26 mouse cellular contexts compared by ENCODE assay signal in the genomic region with DNA sequence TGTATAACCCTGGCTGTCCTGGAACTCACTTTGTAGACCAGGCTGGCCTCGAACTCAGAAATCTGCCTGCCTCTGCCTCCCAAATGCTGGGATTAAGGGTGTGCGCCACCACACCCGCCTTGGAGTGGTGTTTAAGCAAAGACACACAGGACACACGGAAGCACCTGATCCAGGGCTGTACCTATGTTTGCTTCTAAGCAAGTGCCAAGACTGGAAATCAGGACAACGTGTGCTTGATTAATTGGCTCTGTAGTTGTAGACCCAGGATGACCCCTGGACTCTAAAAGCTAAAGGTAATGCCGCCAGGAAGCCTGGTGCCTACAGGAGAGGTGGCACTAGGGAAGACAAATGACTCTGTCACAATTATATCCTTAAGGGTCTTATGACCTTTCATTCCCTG. TPM values are rescaled to one million over a fixed set of nuclear protein-coding genes. Genes with fewer than 3 reads are reported as not detected.
DNase-seq lines count a peak whose midpoint lies in the region; ATAC-seq and TF ChIP-seq lines count a peak whose summit lies in the region.
"Had no signal": no experiment of that assay in that cellular context is flagged by ENCODE, and none has a peak within 500 bp of the region (broad histone marks: within the 10 kb centered on the region; RNA-seq: fewer than 3 reads in every experiment).

No protein-coding gene starts in this region.

- no peaks in the 10 kb centered on the region for H3K36me3 ChIP-seq in kidney, adult 2 months (ENCODE audit: control insufficient read depth, insufficient read depth, low read length)
- no peaks in the 10 kb centered on the region for H3K36me3 ChIP-seq in kidney, embryonic 16.5 days (ENCODE audit: insufficient read depth, low read length)
- peaks cover 19% of the 10 kb centered on the region for H3K36me3 ChIP-seq in liver, adult 2 months (ENCODE audit: control insufficient read depth, insufficient read depth, low read length)
- H3K36me3 ChIP-seq in liver, embryonic 12.5 days = peaks cover 3% of the 10 kb centered on the region; the same call in 1 of the 2 replicates
- H3K36me3 ChIP-seq in liver, postnatal 0 days (replicated peaks; ENCODE audit: insufficient read depth, low read length) = peaks cover 8% of the 10 kb centered on the region; the same call in 1 of the 2 replicates
- no peaks in the 10 kb centered on the region for H3K36me3 ChIP-seq in neural tube, embryonic 15.5 days
- H3K36me3 ChIP-seq: embryonic facial prominence, embryonic 10.5 days; embryonic facial prominence, embryonic 13.5 days; forebrain, embryonic 12.5 days; forebrain, embryonic 15.5 days; heart, embryonic 10.5 days; hindbrain, embryonic 12.5 days; hindbrain, embryonic 15.5 days had no signal

- H3K4me2 ChIP-seq in kidney, embryonic 16.5 days (replicated peaks; ENCODE audit: low read depth, low read length) = no peak overlapping the region
- no peak overlapping the region for H3K4me2 ChIP-seq in liver, embryonic 12.5 days
- no peak overlapping the region for H3K4me2 ChIP-seq in liver, postnatal 0 days (ENCODE audit: low read depth, low read length)
- H3K4me2 ChIP-seq in neural tube, embryonic 15.5 days = no peak overlapping the region
- H3K4me2 ChIP-seq: embryonic facial prominence, embryonic 13.5 days; forebrain, embryonic 12.5 days; forebrain, embryonic 15.5 days; hindbrain, embryonic 12.5 days; hindbrain, embryonic 15.5 days had no signal

- no peak for ATAC-seq in kidney, embryonic 16.5 days (ENCODE audit: low FRiP score, low TSS enrichment)
- no peak for ATAC-seq in liver, embryonic 12.5 days
- peak; percentile 18 for ATAC-seq in liver, postnatal 0 days
- ATAC-seq in neural tube, embryonic 15.5 days (ENCODE audit: low FRiP score) = no peak
- ATAC-seq: activated CD4-positive, CD25-positive, alpha-beta regulatory T cell, adult 4 months; forebrain, embryonic 15.5 days had no signal

- WGBS in kidney, adult 2 months = 73% methylated on average over 6 of the region's 6 CpGs
- WGBS in kidney, embryonic 16.5 days = 90% methylated on average over 6 of the region's 6 CpGs
- 12% methylated on average over 6 of the region's 6 CpGs for WGBS in liver, adult 2 months
- WGBS in liver, embryonic 12.5 days (ENCODE audit: insufficient replicate concordance) = 72% methylated on average over 6 of the region's 6 CpGs
- 68% methylated on average over 6 of the region's 6 CpGs for WGBS in liver, postnatal 0 days (ENCODE audit: insufficient replicate concordance)
- 96% methylated on average over 6 of the region's 6 CpGs for WGBS in neural tube, embryonic 15.5 days

- H3K4me1 ChIP-seq in kidney, adult 2 months (ENCODE audit: control insufficient read depth, insufficient read depth, low read length) = peaks cover 46% of the 10 kb centered on the region
- H3K4me1 ChIP-seq in kidney, embryonic 16.5 days (ENCODE audit: insufficient read depth, low read length) = peaks cover 22% of the 10 kb centered on the region; the same call in 1 of the 2 replicates
- H3K4me1 ChIP-seq in liver, adult 2 months (ENCODE audit: control insufficient read depth, insufficient read depth, low read length) = peaks cover 78% of the 10 kb centered on the region
- peaks cover 28% of the 10 kb centered on the region for H3K4me1 ChIP-seq in liver, embryonic 12.5 days
- peaks cover 46% of the 10 kb centered on the region for H3K4me1 ChIP-seq in liver, postnatal 0 days (ENCODE audit: insufficient read depth)
- no peaks in the 10 kb centered on the region for H3K4me1 ChIP-seq in neural tube, embryonic 15.5 days
- H3K4me1 ChIP-seq: forebrain, embryonic 12.5 days; forebrain, embryonic 15.5 days; hindbrain, embryonic 12.5 days; hindbrain, embryonic 15.5 days had no signal

- no peak overlapping the region for H3K4me3 ChIP-seq in kidney, adult 2 months (ENCODE audit: insufficient read depth, low read depth, low read length)
- H3K4me3 ChIP-seq in kidney, embryonic 16.5 days (ENCODE audit: low read length) = no peak overlapping the region
- H3K4me3 ChIP-seq in liver, adult 2 months (ENCODE audit: insufficient read depth, low read depth, low read length) = no peak overlapping the region
- H3K4me3 ChIP-seq in liver, embryonic 12.5 days = no peak overlapping the region
- no peak overlapping the region for H3K4me3 ChIP-seq in liver, postnatal 0 days (ENCODE audit: low read depth, low read length)
- H3K4me3 ChIP-seq in neural tube, embryonic 15.5 days (replicated peaks) = no peak overlapping the region
- H3K4me3 ChIP-seq: embryonic facial prominence, embryonic 10.5 days; embryonic facial prominence, embryonic 13.5 days; erythroblast, embryonic 14.5 days; forebrain, embryonic 12.5 days; forebrain, embryonic 15.5 days; heart, embryonic 10.5 days; hindbrain, embryonic 12.5 days; hindbrain, embryonic 15.5 days had no signal

- peaks cover 9% of the 10 kb centered on the region; the same call in 1 of the 2 replicates for H3K79me2 ChIP-seq in liver, adult 2 months (ENCODE audit: control insufficient read depth, insufficient read depth, low read length)

- no peak for TF ChIP-seq EP300 in liver, postnatal 0 days (IDR thresholded peaks at IDR 0.05; ENCODE audit: low read depth)

- no peaks in the 10 kb centered on the region for H3K27me3 ChIP-seq in kidney, adult 2 months (replicated peaks; ENCODE audit: control insufficient read depth, insufficient read depth, low read length)
- H3K27me3 ChIP-seq in kidney, embryonic 16.5 days (ENCODE audit: insufficient read depth, low read length) = no peaks in the 10 kb centered on the region
- H3K27me3 ChIP-seq in liver, adult 2 months (ENCODE audit: control insufficient read depth, insufficient read depth, low read length) = no peaks in the 10 kb centered on the region
- 0 out of 2 replicates have a peak, but pooled peaks cover under 1% of the 10 kb centered on the region for H3K27me3 ChIP-seq in liver, embryonic 12.5 days (replicated peaks)
- no peaks in the 10 kb centered on the region for H3K27me3 ChIP-seq in liver, postnatal 0 days (ENCODE audit: insufficient read depth, low read length)
- H3K27me3 ChIP-seq in neural tube, embryonic 15.5 days (replicated peaks) = no peaks in the 10 kb centered on the region
- H3K27me3 ChIP-seq: embryonic facial prominence, embryonic 13.5 days; forebrain, embryonic 12.5 days; forebrain, embryonic 15.5 days; hindbrain, embryonic 12.5 days; hindbrain, embryonic 15.5 days had no signal

- peak overlapping the region; percentile 61; the same call in 1 of the 2 replicates for H3K27ac ChIP-seq in kidney, adult 2 months (ENCODE audit: insufficient read depth, low read depth, low read length)
- H3K27ac ChIP-seq in kidney, embryonic 16.5 days (ENCODE audit: low read length) = no peak overlapping the region
- peak overlapping the region; percentile 93 for H3K27ac ChIP-seq in liver, adult 2 months (replicated peaks; ENCODE audit: insufficient read depth, low read depth, low read length)
- H3K27ac ChIP-seq in liver, embryonic 12.5 days = no peak overlapping the region
- peak overlapping the region; percentile 85 for H3K27ac ChIP-seq in liver, postnatal 0 days (ENCODE audit: low read depth)
- no peak overlapping the region for H3K27ac ChIP-seq in neural tube, embryonic 15.5 days (replicated peaks)
- H3K27ac ChIP-seq: embryonic facial prominence, embryonic 10.5 days; embryonic facial prominence, embryonic 13.5 days; forebrain, embryonic 12.5 days; forebrain, embryonic 15.5 days; heart, embryonic 10.5 days; hindbrain, embryonic 12.5 days; hindbrain, embryonic 15.5 days had no signal

- H3K9me3 ChIP-seq in kidney, embryonic 16.5 days (ENCODE audit: low read length) = no peaks in the 10 kb centered on the region
- H3K9me3 ChIP-seq in liver, embryonic 12.5 days (replicated peaks) = no peaks in the 10 kb centered on the region
- H3K9me3 ChIP-seq in liver, postnatal 0 days (ENCODE audit: low read length) = no peaks in the 10 kb centered on the region
- no peaks in the 10 kb centered on the region for H3K9me3 ChIP-seq in neural tube, embryonic 15.5 days (replicated peaks)
- H3K9me3 ChIP-seq: embryonic facial prominence, embryonic 10.5 days; embryonic facial prominence, embryonic 13.5 days; forebrain, embryonic 12.5 days; forebrain, embryonic 15.5 days; heart, embryonic 10.5 days; hindbrain, embryonic 12.5 days; hindbrain, embryonic 15.5 days had no signal

- no peak for TF ChIP-seq CTCF in kidney, adult 2 months (conservative IDR thresholded peaks at IDR 0.05; ENCODE audit: insufficient read depth, insufficient read length, low read depth, low read length)
- TF ChIP-seq CTCF in liver, adult 2 months (IDR thresholded peaks at IDR 0.05; ENCODE audit: low read depth, low read length) = no peak
- TF ChIP-seq CTCF in liver, postnatal 0 days (IDR thresholded peaks at IDR 0.05; ENCODE audit: low read depth) = no peak

- no peak for TF ChIP-seq POLR2A in kidney, adult 2 months (IDR thresholded peaks at IDR 0.05; ENCODE audit: low read depth, low read length)
- TF ChIP-seq POLR2A in liver, adult 2 months (IDR thresholded peaks at IDR 0.05; ENCODE audit: extremely low read depth, insufficient read depth, low read length) = no peak

- DNase-seq in heart, adult 11 months = peak; percentile 90
- no peak for DNase-seq in heart, adult 18-20 months
- no peak for DNase-seq in kidney, adult 2 months
- DNase-seq in liver, adult 2 months (ENCODE audit: extremely low read depth, low read depth, low spot score) = peak; percentile 99
- DNase-seq in liver, postnatal 0 days = no peak
- DNase-seq: adrenal gland, adult 8-10 months; adrenal gland, postnatal 25 days; cerebellum, adult 11-12 months; cerebellum, adult 8-10 months; cerebellum, postnatal 10 days; cerebellum, postnatal 36 days; embryo, embryonic 11 days; gastrocnemius, postnatal 10 days; gastrocnemius, postnatal 36 days had no signal

- H3K9ac ChIP-seq in kidney, embryonic 16.5 days (replicated peaks; ENCODE audit: low read length) = no peak overlapping the region
- no peak overlapping the region for H3K9ac ChIP-seq in liver, adult 2 months (ENCODE audit: low read depth, low read length)
- H3K9ac ChIP-seq in liver, embryonic 12.5 days = no peak overlapping the region
- H3K9ac ChIP-seq in liver, postnatal 0 days (replicated peaks) = no peak overlapping the region
- H3K9ac ChIP-seq in neural tube, embryonic 15.5 days (replicated peaks) = no peak overlapping the region
- H3K9ac ChIP-seq: embryonic facial prominence, embryonic 13.5 days; forebrain, embryonic 12.5 days; forebrain, embryonic 15.5 days; hindbrain, embryonic 12.5 days; hindbrain, embryonic 15.5 days had no signal

RNA-seq across cellular contexts. Expression of a gene that starts 12.0 kb away (rescaled TPM):
- total RNA-seq in heart, adult 18-20 months (2021) = 100 to 1,000 TPM; 343 to 377 TPM
- polyA plus RNA-seq in kidney, adult 2 months (2012; rRNA removed) = 286 and 363 TPM in 2 replicates
- polyA plus RNA-seq in kidney, embryonic 16.5 days (2015; fragmentation: Nextera tagmentation; extraction: Ambion mirVana) = 41.6 and 43.4 TPM in 2 replicates
- 464 and 499 TPM in 2 replicates for total RNA-seq in liver, adult 2 months (2014; rRNA removed)
- polyA plus RNA-seq in liver, adult 2 months (2012; rRNA removed) = 610 and 703 TPM in 2 replicates
- 57.5 and 59.3 TPM in 2 replicates for polyA plus RNA-seq in liver, embryonic 12.5 days (2016; fragmentation: Nextera tagmentation; extraction: Ambion mirVana)
- polyA plus RNA-seq in liver, postnatal 0 days (2015; fragmentation: Nextera tagmentation; extraction: Ambion mirVana) = 226 and 249 TPM in 2 replicates
- 23.1 and 24.9 TPM in 2 replicates for polyA plus RNA-seq in neural tube, embryonic 15.5 days (2015; fragmentation: Nextera tagmentation; extraction: Ambion mirVana)

RNA-seq across cellular contexts. Expression of a gene that starts 29.6 kb away (rescaled TPM):
- 10 to 100 TPM; 17.4 to 19.9 TPM for total RNA-seq in heart, adult 18-20 months (2021)
- polyA plus RNA-seq in kidney, adult 2 months (2012; rRNA removed) = 8.0 and 17.0 TPM in 2 replicates
- polyA plus RNA-seq in kidney, embryonic 16.5 days (2015; fragmentation: Nextera tagmentation; extraction: Ambion mirVana) = 16.6 and 18.7 TPM in 2 replicates
- total RNA-seq in liver, adult 2 months (2014; rRNA removed) = 18.3 and 19.9 TPM in 2 replicates
- polyA plus RNA-seq in liver, adult 2 months (2012; rRNA removed) = 11.4 and 12.2 TPM in 2 replicates
- polyA plus RNA-seq in liver, embryonic 12.5 days (2016; fragmentation: Nextera tagmentation; extraction: Ambion mirVana) = 13.5 and 15.1 TPM in 2 replicates
- 9.4 and 11.9 TPM in 2 replicates for polyA plus RNA-seq in liver, postnatal 0 days (2015; fragmentation: Nextera tagmentation; extraction: Ambion mirVana)
- 15.6 and 17.3 TPM in 2 replicates for polyA plus RNA-seq in neural tube, embryonic 15.5 days (2015; fragmentation: Nextera tagmentation; extraction: Ambion mirVana)

Comparison
In these comparisons a context has a peak if more than half of its experiments do, and no peak if none do; other contexts are left out.
1. DNase-seq: peak in heart, adult 11 months (single experiment) and liver, adult 2 months (single experiment); none in heart, adult 18-20 months (0 of 2), kidney, adult 2 months (single experiment) and liver, postnatal 0 days (single experiment).
2. H3K27ac ChIP-seq: peak in kidney, adult 2 months (single experiment), liver, adult 2 months (single experiment) and liver, postnatal 0 days (single experiment); none in kidney, embryonic 16.5 days (single experiment), liver, embryonic 12.5 days (single experiment) and neural tube, embryonic 15.5 days (single experiment).